Mouse (Mus musculus) megakaryocyte, embryonic 14.5 days (primary cell): Measurements from ENCODE around the gene Ccdc60. TPM values are rescaled to one million over a fixed set of nuclear protein-coding genes. Genes with fewer than 3 reads are reported as not detected.
"Not testable (repeated sequence)": the region's sequence is repeated elsewhere in the genome, so short reads cannot be mapped to it uniquely, and the experiment has no call there.

Experiments used
- H3K27me3 ChIP-seq: replicated peaks from 2 replicates; pipeline ENCODE3; 2012; ENCODE audit warnings: inconsistent platforms
- H3K36me3 ChIP-seq: replicated peaks from 2 replicates; pipeline ENCODE3; 2012; ENCODE audit warnings: low read length, inconsistent platforms, mixed read lengths
- H3K4me1 ChIP-seq: 2 replicates; pipeline ENCODE4 v1.6.1; 2012; ENCODE audit warnings: inconsistent platforms
- H3K4me3 ChIP-seq: replicated peaks from 2 replicates; pipeline ENCODE3; 2012; ENCODE audit warnings: moderate library complexity, mild to moderate bottlenecking, inconsistent platforms
- H3K9me3 ChIP-seq: 2 replicates; pipeline ENCODE4 v1.6.1; 2012; ENCODE audit warnings: inconsistent platforms
- FLI1 ChIP-seq: IDR thresholded peaks from 2 replicates; pipeline ENCODE4 v1.6.1; 2012; ENCODE audit warnings: low read length, inconsistent platforms, mixed read lengths
- GATA1 ChIP-seq: IDR thresholded peaks from 3 replicates; pipeline ENCODE4 v1.6.1; 2012; ENCODE audit warnings: mixed read lengths, low read length, inconsistent platforms, borderline replicate concordance
- polyA plus RNA-seq: library from polyadenylated mRNA; stranded (reverse); fragments of >175 nt; gene quantifications from 2 replicates; pipeline ENCODE4 v1.2.3, GENCODE M21; 2012; ENCODE audit warnings: low replicate concordance; ENCODE audit not compliant: insufficient read depth

Gene Ccdc60
- polyA plus RNA-seq = not detected in 2 replicates

GRCm38 (mm10) chr5:116288849-116289570 is at the start of gene Ccdc60:
Ccdc60 (minus strand) TSS chr5:116288985.
- Histone ChIP-seq H3K4me3 (no peak within 1 kb of the TSS), H3K9me3 (peaks cover 31% of the 10 kb centered on the region), H3K27me3 (no peaks in the 10 kb centered on the region), H3K4me1 (no peaks in the 10 kb centered on the region), H3K36me3 (no peaks in the 10 kb centered on the region)
- no peak for TF ChIP-seq GATA1
- no peak for TF ChIP-seq FLI1

GRCm38 (mm10) chr5:116336191-116336590 is 47.4 kb upstream of the Ccdc60 start:
- Histone ChIP-seq H3K36me3 (no peaks in the 10 kb centered on the region), H3K4me3 (no peak overlapping the region), H3K4me1 (no peaks in the 10 kb centered on the region), H3K27me3 (no peaks in the 10 kb centered on the region), H3K9me3 (peaks cover 70% of the 10 kb centered on the region)
- TF ChIP-seq FLI1 = no peak
- no peak for TF ChIP-seq GATA1

- Histone ChIP-seq H3K27me3 (no peaks in the 10 kb centered on the region), H3K4me1 (no peaks in the 10 kb centered on the region), H3K4me3 (no peak overlapping the region), H3K9me3 (peaks cover 90% of the 10 kb centered on the region), H3K36me3 (no peaks in the 10 kb centered on the region)
- TF ChIP-seq FLI1 (no peak), GATA1 (no peak)
These were observed 40.1 kb upstream of the Ccdc60 start for GRCm38 (mm10) chr5:116328911-116329310.

- Histone ChIP-seq H3K4me1 (no peaks in the 10 kb centered on the region), H3K4me3 (no peak overlapping the region), H3K27me3 (no peaks in the 10 kb centered on the region), H3K9me3 (peaks cover 65% of the 10 kb centered on the region), H3K36me3 (no peaks in the 10 kb centered on the region)
- TF ChIP-seq GATA1 = no peak
- no peak for TF ChIP-seq FLI1
These were observed 34.6 kb upstream of the Ccdc60 start for GRCm38 (mm10) chr5:116323401-116323800.

- Histone ChIP-seq H3K4me3 (no peak overlapping the region), H3K36me3 (no peaks in the 10 kb centered on the region), H3K27me3 (no peaks in the 10 kb centered on the region), H3K4me1 (no peaks in the 10 kb centered on the region), H3K9me3 (peaks cover 60% of the 10 kb centered on the region)
- TF ChIP-seq GATA1 = no peak
- TF ChIP-seq FLI1 = no peak
These were observed 33.7 kb upstream of the Ccdc60 start for GRCm38 (mm10) chr5:116322365-116323027.

- TF ChIP-seq FLI1 = no peak
- no peak for TF ChIP-seq GATA1
- no peaks in the 10 kb centered on the region for H3K36me3 ChIP-seq
- no peak overlapping the region for H3K4me3 ChIP-seq
- H3K4me1 ChIP-seq = no peaks in the 10 kb centered on the region
- peaks cover 31% of the 10 kb centered on the region for H3K9me3 ChIP-seq
- no peaks in the 10 kb centered on the region for H3K27me3 ChIP-seq
These were observed 24.9 kb upstream of the Ccdc60 start for GRCm38 (mm10) chr5:116313711-116314110.

GRCm38 (mm10) chr5:116312111-116312737 is 23.4 kb upstream of the Ccdc60 start:
- no peaks in the 10 kb centered on the region for H3K4me1 ChIP-seq

GRCm38 (mm10) chr5:116311636-116312035 is 22.9 kb upstream of the Ccdc60 start:
- Histone ChIP-seq H3K4me3 (no peak overlapping the region), H3K27me3 (no peaks in the 10 kb centered on the region), H3K9me3 (peaks cover 36% of the 10 kb centered on the region), H3K36me3 (no peaks in the 10 kb centered on the region), H3K4me1 (no peaks in the 10 kb centered on the region)
- TF ChIP-seq FLI1 (no peak), GATA1 (no peak)

More at GRCm38 (mm10) chr5:116312111-116312737, 23.4 kb upstream of the Ccdc60 start:
- Histone ChIP-seq H3K9me3 (peaks cover 32% of the 10 kb centered on the region), H3K36me3 (no peaks in the 10 kb centered on the region), H3K4me3 (no peak overlapping the region), H3K27me3 (no peaks in the 10 kb centered on the region)
- TF ChIP-seq FLI1 (no peak), GATA1 (no peak)

- peaks cover 50% of the 10 kb centered on the region for H3K9me3 ChIP-seq
- TF ChIP-seq FLI1 (no peak), GATA1 (no peak)
These were observed 20.6 kb upstream of the Ccdc60 start for GRCm38 (mm10) chr5:116309383-116309801.

GRCm38 (mm10) chr5:116305557-116305956 is 16.8 kb upstream of the Ccdc60 start:
- H3K9me3 ChIP-seq = peaks cover 37% of the 10 kb centered on the region
- H3K36me3 ChIP-seq = no peaks in the 10 kb centered on the region
- TF ChIP-seq FLI1 = no peak
- TF ChIP-seq GATA1 = no peak
- H3K4me1 ChIP-seq = no peaks in the 10 kb centered on the region
- H3K27me3 ChIP-seq = no peaks in the 10 kb centered on the region
- H3K4me3 ChIP-seq = no peak overlapping the region

More at GRCm38 (mm10) chr5:116309383-116309801, 20.6 kb upstream of the Ccdc60 start:
- Histone ChIP-seq H3K4me1 (no peaks in the 10 kb centered on the region), H3K36me3 (no peaks in the 10 kb centered on the region), H3K27me3 (no peaks in the 10 kb centered on the region), H3K4me3 (no peak overlapping the region)

GRCm38 (mm10) chr5:116305146-116305545 is 16.4 kb upstream of the Ccdc60 start:
- H3K9me3 ChIP-seq = peaks cover 35% of the 10 kb centered on the region
- H3K27me3 ChIP-seq, H3K4me3 ChIP-seq, H3K4me1 ChIP-seq, H3K36me3 ChIP-seq: not testable (repeated sequence)
